Mouse (Mus musculus) left cerebral cortex, adult 8-10 months (tissue): Measurements from ENCODE around the gene Ank3. TPM values are rescaled to one million over a fixed set of nuclear protein-coding genes. Genes with fewer than 3 reads are reported as not detected.

Experiments used
- DNase-seq, 2 experiments: peaks; one replicate each; pipeline ENCODE4 v3.0.0; 2022; ENCODE audit warnings: low spot score in 2 of 2
- total RNA-seq, 4 experiments: library from RNA; stranded (reverse); gene quantifications; 2 replicates each; pipeline ENCODE4 v1.2.4; 2022

Gene Ank3
- total RNA-seq, 4 experiments from 2014 or later = 419 to 552 (median 475) TPM

GRCm38 (mm10) chr10:70039871-70040291 lies 641.3 kb downstream of the Ank3 start:
- no peak for DNase-seq

- DNase-seq = no peak
Measured at GRCm38 (mm10) chr10:70041562-70041961, 643.0 kb downstream of the Ank3 start.

- DNase-seq = no peak
Measured at GRCm38 (mm10) chr10:70045722-70046121, 647.1 kb downstream of the Ank3 start.

- no peak for DNase-seq
Measured at GRCm38 (mm10) chr10:70049771-70050170, 651.2 kb downstream of the Ank3 start.

- no peak for DNase-seq
Measured at GRCm38 (mm10) chr10:70055291-70055690, 656.7 kb downstream of the Ank3 start.

GRCm38 (mm10) chr10:70057064-70057463 lies 658.5 kb downstream of the Ank3 start:
- DNase-seq = no peak

GRCm38 (mm10) chr10:70060021-70060688 lies 661.6 kb downstream of the Ank3 start:
- peak in 1 of 2 experiments; percentile 23 for DNase-seq

- peak in 1 of 2 experiments; percentile 11 for DNase-seq
Measured at GRCm38 (mm10) chr10:70060689-70061081, 662.1 kb downstream of the Ank3 start.

GRCm38 (mm10) chr10:70063881-70064555 lies 665.4 kb downstream of the Ank3 start:
- DNase-seq = no peak

- DNase-seq = no peak
Measured at GRCm38 (mm10) chr10:70065191-70065590, 666.6 kb downstream of the Ank3 start.

GRCm38 (mm10) chr10:70066497-70067168 lies 668.1 kb downstream of the Ank3 start:
- DNase-seq = no peak

GRCm38 (mm10) chr10:70067169-70068115 lies 668.9 kb downstream of the Ank3 start:
- DNase-seq = no peak

- DNase-seq = no peak
Measured at GRCm38 (mm10) chr10:70069321-70069720, 670.7 kb downstream of the Ank3 start.

GRCm38 (mm10) chr10:70071334-70071733 lies 672.8 kb downstream of the Ank3 start:
- DNase-seq = peak in 1 of 2 experiments; percentile 66

Other genes starting within 250 kb of the Ank3 start
- 1 to 10 TPM; 5.7 to 9.0 (median 6.8) TPM for gene Rhobtb1, start 247.3 kb upstream of the Ank3 start, total RNA-seq
- gene A930033H14Rik, start 185.7 kb upstream of the Ank3 start, total RNA-seq = 1 to 10 TPM; 2.3 to 3.3 (median 2.9) TPM
- gene Cdk1, start 45.8 kb upstream of the Ank3 start, total RNA-seq = 1 to 10 TPM in 2 of 4 experiments, under 1 TPM in 2; 0.89 to 1.4 (median 1.1) TPM